Mouse (Mus musculus): Measurements from ENCODE around the gene Uqcc1. TPM values are rescaled to one million over a fixed set of nuclear protein-coding genes. Genes with fewer than 3 reads are reported as not detected.

The Uqcc1 gene
- total and polyA plus RNA-seq, 3 experiments: 35.3 to 55.2 (median 49.8) TPM

DNA sequence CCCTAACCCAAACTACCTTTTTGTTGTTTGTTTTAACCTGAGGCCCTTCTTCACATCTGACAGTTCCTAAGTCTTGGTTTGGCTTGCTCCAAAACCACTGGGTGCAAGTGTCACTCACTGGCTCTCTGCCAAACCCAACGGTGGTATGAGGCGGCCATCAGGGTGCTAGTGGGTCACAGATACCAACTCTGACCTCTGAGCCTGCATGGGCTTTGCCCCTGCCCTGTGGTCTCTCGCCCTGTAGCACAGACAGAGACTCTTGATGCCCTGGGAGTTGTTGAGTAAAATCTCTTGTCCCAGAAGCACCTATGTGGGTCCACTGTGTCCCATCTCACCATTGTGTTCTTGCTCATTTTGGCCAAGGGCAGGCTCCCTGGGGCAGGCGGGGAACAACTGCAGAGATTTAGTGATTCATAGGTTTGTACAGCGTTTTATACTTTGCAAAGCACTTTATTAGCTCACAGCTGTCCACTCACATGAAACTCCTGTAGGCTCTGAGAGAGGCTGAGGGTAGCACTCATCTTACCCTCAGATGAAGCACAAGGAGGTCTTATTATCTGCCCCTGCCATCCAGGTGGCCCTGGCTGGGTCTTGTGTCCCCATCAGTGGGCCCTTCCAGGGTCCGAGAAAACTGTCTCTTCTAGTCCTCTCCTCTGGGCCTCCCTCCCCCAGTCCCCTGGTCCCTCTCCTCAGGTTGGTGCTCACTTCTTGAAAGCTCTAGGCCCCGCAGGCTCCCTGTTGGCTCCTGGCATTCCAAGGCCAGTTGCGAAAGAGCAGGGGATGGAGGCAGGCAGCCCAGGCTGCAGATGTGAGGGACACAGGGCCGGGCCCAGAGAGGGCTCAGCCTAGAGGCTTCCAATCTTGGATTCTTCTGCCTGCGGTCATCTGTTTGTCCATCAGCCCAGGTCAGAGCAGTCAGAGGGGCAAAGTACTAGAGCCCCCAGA, 112.5 kb downstream of the Uqcc1 start:
- H3K4me1 ChIP-seq (ENCODE audit: control insufficient read depth in 1 of 2, insufficient read depth in 2 of 2): peaks cover 21 to 51% of the 10 kb centered on the region in 2 experiments
- no peak for DNase-seq (ENCODE audit: extremely low read depth)
- H3K79me2 ChIP-seq (replicated peaks; ENCODE audit: control insufficient read depth, extremely low read depth, insufficient read depth, poor library complexity, severe bottlenecking): 0 out of 2 replicates have a peak, but pooled peaks cover 6% of the 10 kb centered on the region
- H3K9me3 ChIP-seq (replicated peaks; ENCODE audit: low read length): no peaks in the 10 kb centered on the region
- peak overlapping the region; percentile 71; the same call in 1 of the 2 replicates for H3K4me2 ChIP-seq (ENCODE audit: insufficient read depth, low read depth, poor library complexity, severe bottlenecking)
- TF ChIP-seq MYC (IDR thresholded peaks at IDR 0.05; ENCODE audit: low read depth, low read length) (no peak), RCOR1 (conservative IDR thresholded peaks at IDR 0.05; ENCODE audit: low read depth, low read length) (no peak), IRF4 (IDR thresholded peaks at IDR 0.05; ENCODE audit: low read depth, low read length) (no peak), USF1 (IDR thresholded peaks at IDR 0.05; ENCODE audit: low read depth, low read length) (no peak)
- H3K27me3 ChIP-seq (replicated peaks): no peaks in the 10 kb centered on the region
- no peak overlapping the region for H3K27ac ChIP-seq (ENCODE audit: insufficient read depth, low read depth)
- peak overlapping the region; percentile 90; the same call in 1 of the 2 replicates for H3K9ac ChIP-seq (ENCODE audit: insufficient read depth, low read depth)
- in situ Hi-C loops (cut with MboI; ENCODE audit: low pct_ligation_motif_present, low pct_unique_long_range_greater_than_20kb, low sequenced_read_pairs) (no loop called here), dilution Hi-C loops (cut with MboI; ENCODE audit: extremely low pct_ligation_motif_present, extremely low pct_unique_long_range_greater_than_20kb, low sequenced_read_pairs) (no loop called here)
- peaks cover 29 to 53% of the 10 kb centered on the region in 2 experiments for H3K36me3 ChIP-seq (replicated peaks in 1 of 2; ENCODE audit: control insufficient read depth in 1 of 2, insufficient read depth in 1 of 2, low read length in 1 of 2)
- peak overlapping the region in 2 of 3 experiments; percentile 77 to 89 for H3K4me3 ChIP-seq (replicated peaks in 1 of 3; ENCODE audit: low read depth in 2 of 3, low read length in 2 of 3, poor library complexity in 1 of 3)

GRCm38 (mm10) chr2:155816179-155816578, 113.9 kb downstream of the Uqcc1 start:
- in situ Hi-C loops (cut with MboI; ENCODE audit: low pct_ligation_motif_present, low pct_unique_long_range_greater_than_20kb, low sequenced_read_pairs): no loop called here
- TF ChIP-seq TCF12 (IDR thresholded peaks at IDR 0.05; ENCODE audit: low read depth, low read length): no peak
- no peak for TF ChIP-seq RAD21 (IDR thresholded peaks at IDR 0.05; ENCODE audit: low read depth, low read length)
- no peak for TF ChIP-seq MXI1 (IDR thresholded peaks at IDR 0.05; ENCODE audit: low read depth, low read length)
- no peak for TF ChIP-seq CHD1 (IDR thresholded peaks at IDR 0.05; ENCODE audit: low read depth, low read length)
- no peak for TF ChIP-seq CHD2 (IDR thresholded peaks at IDR 0.05; ENCODE audit: low read length)

DNA sequence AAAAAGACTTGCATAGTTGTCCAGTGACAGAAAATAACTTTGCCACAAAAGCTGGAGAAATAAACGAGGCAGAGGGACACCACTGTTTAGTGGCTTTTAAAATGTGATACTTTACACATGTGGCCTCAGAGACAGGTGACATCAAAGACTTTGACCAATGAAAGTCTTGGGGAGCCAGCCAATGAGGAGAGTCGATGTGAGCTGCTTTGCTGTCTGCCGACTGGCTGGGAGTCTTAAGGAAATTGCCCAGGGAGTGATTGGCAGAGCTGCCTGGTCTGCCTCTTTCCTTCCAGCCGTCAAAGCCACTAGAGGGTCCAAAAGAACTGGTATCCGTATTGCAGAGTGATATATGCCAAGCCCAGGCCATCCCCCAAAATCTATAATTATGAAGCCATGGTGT, 115.3 kb downstream of the Uqcc1 start:
- Histone ChIP-seq H3K4me1 (ENCODE audit: control insufficient read depth in 1 of 2, insufficient read depth in 2 of 2) (peaks cover 19 to 43% of the 10 kb centered on the region in 2 experiments), H3K4me2 (ENCODE audit: insufficient read depth, low read depth, poor library complexity, severe bottlenecking) (no peak overlapping the region), H3K9ac (ENCODE audit: insufficient read depth, low read depth) (no peak overlapping the region), H3K79me2 (replicated peaks; ENCODE audit: control insufficient read depth, extremely low read depth, insufficient read depth, poor library complexity, severe bottlenecking) (0 out of 2 replicates have a peak, but pooled peaks cover 4% of the 10 kb centered on the region), H3K4me3 (replicated peaks in 1 of 3; ENCODE audit: low read depth in 2 of 3, low read length in 2 of 3, poor library complexity in 1 of 3) (no peak overlapping the region), H3K27me3 (replicated peaks) (no peaks in the 10 kb centered on the region), H3K27ac (ENCODE audit: insufficient read depth, low read depth) (no peak overlapping the region), H3K9me3 (replicated peaks; ENCODE audit: low read length) (no peaks in the 10 kb centered on the region), H3K36me3 (replicated peaks in 1 of 2; ENCODE audit: control insufficient read depth in 1 of 2, insufficient read depth in 1 of 2, low read length in 1 of 2) (peaks cover 4 to 27% of the 10 kb centered on the region in 2 experiments)
- TF ChIP-seq CHD2 (IDR thresholded peaks at IDR 0.05; ENCODE audit: low read length) (peak; percentile 82), TCF12 (IDR thresholded peaks at IDR 0.05; ENCODE audit: low read depth, low read length) (no peak)
- dilution Hi-C loops (cut with MboI; ENCODE audit: extremely low pct_ligation_motif_present, extremely low pct_unique_long_range_greater_than_20kb, low sequenced_read_pairs): no loop called here
- in situ Hi-C loops (cut with MboI; ENCODE audit: low pct_ligation_motif_present, low pct_unique_long_range_greater_than_20kb, low sequenced_read_pairs): no loop called here
- no peak for DNase-seq (ENCODE audit: extremely low read depth)

More at GRCm38 (mm10) chr2:155816179-155816578, 113.9 kb downstream of the Uqcc1 start:
- DNase-seq (ENCODE audit: extremely low read depth): no peak
- Histone ChIP-seq H3K4me1 (ENCODE audit: control insufficient read depth in 1 of 2, insufficient read depth in 2 of 2) (peaks cover 21 to 56% of the 10 kb centered on the region in 2 experiments), H3K27ac (ENCODE audit: insufficient read depth, low read depth) (no peak overlapping the region), H3K36me3 (replicated peaks in 1 of 2; ENCODE audit: control insufficient read depth in 1 of 2, insufficient read depth in 1 of 2, low read length in 1 of 2) (peaks cover 18 to 40% of the 10 kb centered on the region in 2 experiments), H3K27me3 (replicated peaks) (no peaks in the 10 kb centered on the region), H3K9ac (ENCODE audit: insufficient read depth, low read depth) (no peak overlapping the region), H3K9me3 (replicated peaks; ENCODE audit: low read length) (no peaks in the 10 kb centered on the region), H3K79me2 (replicated peaks; ENCODE audit: control insufficient read depth, extremely low read depth, insufficient read depth, poor library complexity, severe bottlenecking) (0 out of 2 replicates have a peak, but pooled peaks cover 4% of the 10 kb centered on the region), H3K4me3 (replicated peaks in 1 of 3; ENCODE audit: low read depth in 2 of 3, low read length in 2 of 3, poor library complexity in 1 of 3) (no peak overlapping the region), H3K4me2 (ENCODE audit: insufficient read depth, low read depth, poor library complexity, severe bottlenecking) (no peak overlapping the region)
- dilution Hi-C loops (cut with MboI; ENCODE audit: extremely low pct_ligation_motif_present, extremely low pct_unique_long_range_greater_than_20kb, low sequenced_read_pairs): no loop called here

All from CH12.LX (cell line).